Mouse (Mus musculus) neural tube, embryonic 10.5 days (tissue): ENCODE results near the gene Inpp1.
"Not testable (repeated sequence)": the region's sequence is repeated elsewhere in the genome, so short reads cannot be mapped to it uniquely, and the experiment has no call there.

ENCODE experiments used
- DNase-seq: peaks from one replicate; pipeline ENCODE4 v3.0.0-alpha.2; 2017; ENCODE audit warnings: low spot score; ENCODE audit errors: extremely low spot score

Inpp1 gene

GRCm38 (mm10) chr1:52816910-52817812, at the start of gene Inpp1:
Gene Inpp1 (minus strand): TSS chr1:52817688.
- peak; percentile 68 for DNase-seq

DNA sequence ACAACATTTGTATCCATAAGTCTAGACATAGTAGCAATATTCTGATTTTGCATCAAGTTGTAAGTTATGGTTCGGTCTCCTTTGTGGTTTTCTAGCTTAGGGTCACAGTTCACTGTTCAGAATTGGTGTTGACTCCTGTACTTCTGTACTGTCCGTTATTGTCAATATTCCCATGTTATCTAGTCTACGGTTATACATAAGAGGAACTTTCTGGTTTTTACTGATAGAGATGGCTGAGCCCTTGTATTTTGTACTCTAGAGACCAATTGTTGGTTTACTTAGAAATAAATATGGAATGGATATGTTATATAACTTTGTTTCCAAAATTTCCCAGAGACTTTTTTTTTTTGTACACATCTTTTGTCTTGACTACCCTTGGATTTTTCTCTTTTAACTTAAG, 48.5 kb upstream of the Inpp1 start:
- no peak for DNase-seq

DNA sequence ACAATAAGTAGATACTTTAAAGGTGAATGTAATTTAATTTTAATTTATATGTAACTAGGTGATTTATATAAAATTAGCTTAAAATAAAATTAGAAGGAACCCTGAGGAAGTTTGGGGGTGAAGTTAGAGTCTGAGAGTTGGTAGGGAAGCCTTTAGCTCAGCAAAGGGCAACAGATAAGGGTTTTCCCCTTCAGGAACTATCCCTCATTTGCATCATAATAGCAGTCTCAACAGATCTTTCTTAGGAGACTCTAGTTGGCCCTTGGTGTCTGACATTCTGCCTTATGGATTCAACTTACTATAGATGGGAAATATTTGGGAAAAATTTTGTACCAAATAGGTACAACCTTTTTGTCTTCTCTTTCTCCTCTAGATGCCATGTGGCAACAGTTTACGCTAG, 46.7 kb upstream of the Inpp1 start:
- no peak for DNase-seq

DNA sequence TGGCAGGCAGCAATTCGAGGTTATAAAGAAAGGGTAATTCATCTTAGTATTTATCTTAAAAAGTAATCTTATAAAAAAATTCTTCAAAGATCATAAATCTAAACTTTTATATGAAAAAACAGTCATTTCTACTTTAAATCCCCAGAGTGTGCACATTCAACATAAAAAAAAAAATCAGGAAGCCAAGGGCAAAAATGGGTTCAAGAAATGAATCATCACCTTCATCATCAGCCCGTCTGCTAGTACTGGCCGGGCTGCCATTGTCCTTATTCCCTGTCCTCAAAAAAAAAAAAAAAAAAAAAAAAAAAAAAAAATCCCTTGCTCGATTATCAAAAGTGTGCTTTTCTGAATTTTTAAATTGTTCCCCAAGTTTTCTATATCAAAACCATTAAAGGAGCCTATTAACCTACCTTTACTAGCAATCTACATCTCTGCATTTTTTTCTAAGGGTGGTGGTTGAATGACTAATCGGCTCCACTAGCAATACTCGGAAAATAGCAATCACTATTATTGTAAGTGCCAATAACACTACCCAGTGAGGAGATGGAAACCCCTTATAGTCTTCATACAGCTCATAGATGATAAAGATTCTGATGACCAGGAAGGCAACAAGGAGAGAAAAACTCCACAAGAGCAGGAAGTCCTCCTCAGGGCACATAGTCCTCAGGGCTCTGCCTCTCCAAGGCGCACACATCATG, 38.6 kb upstream of the Inpp1 start:
- DNase-seq = no peak

DNA sequence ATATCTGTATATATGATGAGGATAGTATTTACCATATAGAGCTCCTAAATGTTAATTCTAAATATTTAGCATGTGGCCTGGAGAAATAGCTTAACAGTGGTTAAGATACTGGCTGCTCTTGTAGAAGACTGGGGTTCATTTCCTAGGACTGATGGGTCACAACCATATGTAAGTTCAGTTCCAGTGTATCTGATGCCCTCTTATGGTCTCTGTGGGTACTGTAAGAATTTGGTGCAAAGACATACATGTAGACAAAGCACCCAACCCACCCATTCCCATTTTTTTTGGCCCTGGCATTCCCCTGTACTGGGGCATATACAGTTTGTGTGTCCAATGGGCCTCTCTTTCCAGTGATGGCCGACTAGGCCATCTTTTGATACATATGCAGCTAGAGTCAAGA, 36.5 kb upstream of the Inpp1 start:
- not testable (repeated sequence) for DNase-seq

- no peak for DNase-seq
These were observed 31.9 kb upstream of the Inpp1 start for GRCm38 (mm10) chr1:52849422-52849821.

DNA sequence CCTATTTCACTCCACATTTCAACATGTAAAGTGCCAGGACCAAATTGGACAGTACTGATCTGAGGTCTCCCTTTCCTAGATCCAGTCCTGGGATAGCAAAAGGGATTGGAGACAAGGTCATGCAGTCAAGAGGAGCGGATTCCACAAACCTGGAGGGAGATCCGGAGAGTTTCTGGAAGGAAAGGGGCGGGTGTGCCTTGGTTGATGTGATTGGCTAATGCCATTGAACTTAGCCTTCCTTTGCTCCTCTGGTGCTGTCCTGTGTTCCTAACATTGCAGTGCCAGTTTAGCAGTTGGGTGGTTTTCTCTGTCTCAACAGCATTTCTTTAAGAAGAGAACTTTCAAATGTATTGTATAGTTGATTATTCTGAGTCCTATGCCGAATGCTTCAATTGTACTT, 29.1 kb upstream of the Inpp1 start:
- DNase-seq = no peak

DNA sequence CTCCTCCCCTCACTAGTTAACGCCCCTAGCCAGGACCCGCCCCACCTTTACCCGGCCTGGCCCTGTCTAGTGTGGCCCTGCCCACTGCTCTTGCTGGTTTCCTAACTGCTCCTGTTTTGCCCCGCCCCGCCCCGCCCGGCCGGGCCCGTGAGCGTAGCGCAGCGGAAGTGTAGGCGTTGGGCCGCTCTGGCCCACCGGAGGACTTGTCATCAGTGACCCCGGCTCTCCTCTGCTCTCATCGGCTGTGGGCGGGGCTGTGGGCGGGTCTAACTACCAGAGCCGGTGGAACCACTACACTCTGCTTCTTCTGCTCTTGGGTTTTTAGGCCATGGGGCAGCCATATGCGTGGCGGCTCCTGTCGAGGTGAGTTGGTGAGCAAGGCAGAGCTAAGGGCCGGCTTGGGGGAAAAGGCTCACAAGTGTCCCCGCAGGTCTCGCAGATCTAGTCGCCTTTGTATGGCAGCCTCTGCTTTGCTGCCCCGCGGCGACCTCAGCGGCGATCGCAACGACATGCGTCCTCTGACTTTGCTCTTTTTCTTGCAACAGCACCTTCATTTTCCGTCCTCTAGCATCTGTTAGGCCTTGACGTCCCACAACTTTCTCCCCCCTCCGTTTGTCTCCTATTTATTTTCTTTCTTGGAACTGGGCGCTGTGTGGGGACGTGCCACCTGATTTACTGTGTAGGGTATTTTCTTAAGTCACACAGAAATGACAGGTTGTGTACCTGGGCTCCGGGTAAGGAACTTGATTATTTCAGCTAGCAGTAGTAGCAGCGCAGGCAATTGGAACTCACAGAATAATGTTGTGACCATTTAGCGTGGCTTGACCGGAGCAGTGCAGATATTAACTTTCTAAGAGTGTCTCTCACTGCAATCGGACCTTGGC, 27.5 kb upstream of the Inpp1 start, which contains the start of gene Hibch:
Gene Hibch (plus strand): TSS at position 148 of the 884 bp plus-strand sequence.
- peak; percentile 98 for DNase-seq

DNA sequence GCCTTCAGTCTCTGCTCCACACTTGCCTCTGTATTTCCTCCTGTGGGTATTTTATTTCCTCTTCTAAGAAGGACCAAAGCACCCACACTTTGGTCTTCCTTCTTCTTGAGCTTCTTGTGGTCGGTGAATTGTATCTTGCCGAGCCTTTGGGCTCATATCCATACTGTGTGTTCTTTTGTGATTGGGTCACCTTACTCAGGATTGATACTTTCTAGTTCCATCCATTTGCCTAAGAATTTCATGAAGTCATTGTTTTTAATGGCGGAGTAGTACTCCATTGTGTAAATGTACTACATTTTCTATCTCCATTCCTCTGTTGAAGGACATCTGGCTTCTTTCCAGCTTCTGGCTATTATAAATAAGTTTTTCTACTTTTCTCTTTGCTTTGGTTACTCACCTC, 26.9 kb upstream of the Inpp1 start:
- no peak for DNase-seq

DNA sequence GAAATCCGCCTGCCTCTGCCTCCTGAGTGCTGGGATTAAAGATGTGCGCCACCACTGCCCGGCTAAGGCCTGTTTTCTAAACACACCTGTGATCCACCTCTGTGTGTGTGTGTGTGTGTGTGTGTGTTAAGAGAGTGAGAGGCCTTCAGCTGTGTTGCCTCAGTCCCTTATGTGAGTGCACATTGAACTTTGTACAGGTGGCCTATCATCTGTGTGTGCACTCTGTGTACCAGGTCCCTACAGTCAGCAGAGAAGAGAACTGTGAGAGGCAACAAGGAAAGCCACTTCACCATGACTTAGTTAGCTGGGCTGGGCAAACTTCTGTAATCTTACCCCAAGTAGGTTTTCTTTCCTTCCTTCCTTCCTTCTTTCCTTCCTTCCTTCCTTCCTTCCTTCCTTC, 21.6 kb upstream of the Inpp1 start:
- DNase-seq = no peak

DNA sequence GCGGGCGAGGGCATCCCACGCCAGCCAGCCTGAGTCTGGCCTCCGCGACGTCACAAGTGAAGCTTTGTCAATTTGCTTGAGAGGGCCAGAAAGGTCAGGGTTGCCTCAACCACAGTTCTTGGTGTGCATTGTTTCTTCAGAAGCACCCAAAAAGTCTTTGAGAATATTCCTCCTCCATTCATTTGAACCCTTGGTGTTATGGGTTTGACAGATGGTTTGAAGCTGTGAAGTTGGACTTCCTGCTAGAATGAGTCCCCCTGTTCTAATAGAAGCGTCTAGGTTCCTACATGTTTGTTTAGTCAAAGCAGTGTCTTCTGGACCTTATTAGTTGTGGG, 292 bp upstream of the Inpp1 start:
- DNase-seq = no peak

- no peak for DNase-seq
These were observed 1.1 kb downstream of the Inpp1 start for GRCm38 (mm10) chr1:52816232-52816891.

DNA sequence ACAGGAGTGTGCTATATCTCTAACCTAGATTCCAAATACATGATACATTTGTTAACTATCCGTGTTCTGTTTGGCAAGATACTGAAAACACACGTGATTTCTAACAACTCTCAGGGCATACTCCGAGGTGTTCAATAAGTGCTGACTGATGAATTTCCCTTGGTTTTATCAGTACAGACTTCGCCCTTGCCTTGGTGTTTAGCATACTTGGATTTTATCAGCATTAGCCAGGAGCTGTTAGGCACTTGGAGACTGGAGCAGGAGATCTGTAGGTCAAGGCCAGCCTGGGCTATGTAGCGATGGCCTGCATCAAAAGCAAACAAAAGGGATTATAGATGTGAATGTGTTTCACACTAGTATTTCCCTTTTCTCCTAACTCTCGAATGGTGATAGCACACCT, 9.0 kb downstream of the Inpp1 start:
- DNase-seq = no peak

DNA sequence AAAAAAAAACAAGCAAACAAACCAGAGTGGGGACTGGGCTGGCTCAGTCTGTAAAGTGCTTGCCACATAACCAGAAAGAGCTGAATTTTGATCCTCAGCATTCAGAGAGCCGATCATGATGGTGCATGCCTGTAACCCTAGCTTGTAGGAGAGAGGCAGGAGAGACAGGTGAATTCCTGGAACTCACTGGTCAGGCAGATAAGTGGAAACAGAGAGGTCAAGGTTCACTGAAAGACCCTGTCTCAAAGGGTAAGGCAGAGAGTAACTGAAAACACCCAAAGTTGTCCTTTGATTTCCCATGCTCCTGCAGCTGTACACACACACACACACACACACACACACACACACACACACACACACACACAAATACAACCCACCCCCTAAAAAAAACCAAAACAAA, 12.4 kb downstream of the Inpp1 start:
- DNase-seq = no peak

- DNase-seq = no peak
These were observed 15.0 kb downstream of the Inpp1 start for GRCm38 (mm10) chr1:52802406-52802975.

GRCm38 (mm10) chr1:52801651-52802050, 15.8 kb downstream of the Inpp1 start:
- no peak for DNase-seq

DNA sequence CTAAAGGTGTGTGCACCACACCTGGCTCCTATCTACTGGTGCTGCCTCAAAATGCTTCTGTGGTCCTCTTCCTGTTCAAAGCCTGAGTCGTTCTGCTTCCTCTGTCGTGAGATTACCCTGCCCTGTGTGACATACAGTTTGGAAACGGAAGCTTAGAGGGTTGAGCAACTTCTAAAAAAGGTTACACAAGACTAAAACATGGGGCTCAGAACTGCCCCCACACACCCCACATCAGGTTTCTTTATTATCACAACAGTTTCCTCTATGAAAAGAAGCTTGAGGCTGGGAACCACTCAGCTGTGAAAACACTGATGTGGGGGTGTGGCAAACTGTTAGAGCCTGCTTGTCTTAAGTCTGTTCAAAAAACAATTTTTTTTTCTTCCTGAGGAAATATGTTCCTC, 17.1 kb downstream of the Inpp1 start:
- no peak for DNase-seq

DNA sequence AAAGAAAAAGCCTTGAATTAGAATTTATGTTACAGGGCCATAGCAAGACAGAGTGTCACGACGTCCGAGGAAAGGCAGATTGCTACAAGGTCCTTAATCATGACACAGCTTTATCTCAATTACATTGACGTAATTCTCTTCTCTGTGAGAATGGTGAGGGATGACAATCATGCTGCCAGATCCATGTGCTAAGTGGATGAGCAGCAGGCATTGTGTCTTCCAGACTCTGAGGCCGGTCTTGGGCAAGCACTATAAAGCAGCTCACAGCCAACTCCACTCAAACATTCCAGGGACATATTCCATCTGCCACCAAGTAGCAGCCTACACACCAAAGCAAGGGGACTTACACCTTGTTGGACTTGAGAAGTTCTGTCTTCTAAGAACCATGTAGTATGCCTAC, 17.7 kb downstream of the Inpp1 start:
- DNase-seq = no peak

- no peak for DNase-seq
These were observed 18.3 kb downstream of the Inpp1 start for GRCm38 (mm10) chr1:52799056-52799726.

GRCm38 (mm10) chr1:52795927-52796326, 21.6 kb downstream of the Inpp1 start:
- no peak for DNase-seq
